Mouse (Mus musculus): ENCODE measurements around the gene Mapk12. TPM values are rescaled to one million over a fixed set of nuclear protein-coding genes. Genes with fewer than 3 reads are reported as not detected.
A peak's percentile ranks its signal among the peaks of the same experiment; 100 is the strongest.

Gene Mapk12
- polyA plus RNA-seq, 1 experiment from 2014 or later = 18.4 TPM

GRCm38 (mm10) chr15:89173024-89173905 is 32.8 kb upstream of the Mapk12 start:
- peaks cover under 1% of the 10 kb centered on the region for H3K36me3 ChIP-seq (ENCODE audit: control insufficient read depth, insufficient read depth)
- ATAC-seq (replicated peaks; ENCODE audit: extremely low read depth, insufficient read depth, low FRiP score) = no peak

GRCm38 (mm10) chr15:89172276-89172935 is 31.9 kb upstream of the Mapk12 start:
- 40% methylated on average over 17 of the region's 17 CpGs for WGBS
- no peak for ATAC-seq (replicated peaks; ENCODE audit: extremely low read depth, insufficient read depth, low FRiP score)
- Histone ChIP-seq H3K9me3 (replicated peaks; ENCODE audit: control insufficient read depth, low read length) (no peaks in the 10 kb centered on the region), H3K9ac (ENCODE audit: low read length) (peak overlapping the region; percentile 87), H3K36me3 (ENCODE audit: control insufficient read depth, insufficient read depth) (peaks cover 9% of the 10 kb centered on the region), H3K27me3 (ENCODE audit: control insufficient read depth, insufficient read depth, low read length) (no peaks in the 10 kb centered on the region), H3K4me1 (ENCODE audit: control insufficient read depth, insufficient read depth, low read length) (peaks cover 90% of the 10 kb centered on the region), H3K4me3 (ENCODE audit: low read length) (peak overlapping the region; percentile 74), H3K4me2 (ENCODE audit: low read depth, low read length) (peak overlapping the region; percentile 100), H3K27ac (ENCODE audit: low read length) (peak overlapping the region; percentile 68)

More at GRCm38 (mm10) chr15:89173024-89173905, 32.8 kb upstream of the Mapk12 start:
- H3K27me3 ChIP-seq (ENCODE audit: control insufficient read depth, insufficient read depth, low read length) = no peaks in the 10 kb centered on the region
- peaks cover 96% of the 10 kb centered on the region for H3K4me1 ChIP-seq (ENCODE audit: control insufficient read depth, insufficient read depth, low read length)
- WGBS = under 1% methylated on average over 64 of the region's 65 CpGs
- no peaks in the 10 kb centered on the region for H3K9me3 ChIP-seq (replicated peaks; ENCODE audit: control insufficient read depth, low read length)
- H3K27ac ChIP-seq (ENCODE audit: low read length) = peak overlapping the region; percentile 68
- H3K9ac ChIP-seq (ENCODE audit: low read length) = peak overlapping the region; percentile 87
- peak overlapping the region; percentile 100 for H3K4me2 ChIP-seq (ENCODE audit: low read depth, low read length)
- H3K4me3 ChIP-seq (ENCODE audit: low read length) = peak overlapping the region; percentile 74

GRCm38 (mm10) chr15:89171526-89172051 is 31.1 kb upstream of the Mapk12 start:
- H3K36me3 ChIP-seq (ENCODE audit: control insufficient read depth, insufficient read depth) = peaks cover 17% of the 10 kb centered on the region
- no peak overlapping the region for H3K4me2 ChIP-seq (ENCODE audit: low read depth, low read length)
- no peak overlapping the region for H3K4me3 ChIP-seq (ENCODE audit: low read length)
- no peaks in the 10 kb centered on the region for H3K9me3 ChIP-seq (replicated peaks; ENCODE audit: control insufficient read depth, low read length)
- no peak overlapping the region for H3K27ac ChIP-seq (ENCODE audit: low read length)
- no peaks in the 10 kb centered on the region for H3K27me3 ChIP-seq (ENCODE audit: control insufficient read depth, insufficient read depth, low read length)
- peaks cover 82% of the 10 kb centered on the region for H3K4me1 ChIP-seq (ENCODE audit: control insufficient read depth, insufficient read depth, low read length)
- no peak for ATAC-seq (replicated peaks; ENCODE audit: extremely low read depth, insufficient read depth, low FRiP score)
- no peak overlapping the region for H3K9ac ChIP-seq (ENCODE audit: low read length)
- 89% methylated on average over 5 of the region's 5 CpGs for WGBS

- Histone ChIP-seq H3K9ac (ENCODE audit: low read length) (peak overlapping the region; percentile 54), H3K4me1 (ENCODE audit: control insufficient read depth, insufficient read depth, low read length) (peaks cover 67% of the 10 kb centered on the region)
- ATAC-seq (replicated peaks; ENCODE audit: extremely low read depth, insufficient read depth, low FRiP score) = no peak
Observed at GRCm38 (mm10) chr15:89170102-89170501, 29.6 kb upstream of the Mapk12 start.

GRCm38 (mm10) chr15:89169431-89169830 is 28.9 kb upstream of the Mapk12 start:
- 12% methylated on average over 10 of the region's 10 CpGs for WGBS
- Histone ChIP-seq H3K27ac (ENCODE audit: low read length) (peak overlapping the region; percentile 96), H3K4me2 (ENCODE audit: low read depth, low read length) (peak overlapping the region; percentile 64), H3K4me3 (ENCODE audit: low read length) (peak overlapping the region; percentile 42), H3K9me3 (replicated peaks; ENCODE audit: control insufficient read depth, low read length) (no peaks in the 10 kb centered on the region), H3K4me1 (ENCODE audit: control insufficient read depth, insufficient read depth, low read length) (peaks cover 60% of the 10 kb centered on the region), H3K27me3 (ENCODE audit: control insufficient read depth, insufficient read depth, low read length) (no peaks in the 10 kb centered on the region), H3K9ac (ENCODE audit: low read length) (peak overlapping the region; percentile 72), H3K36me3 (ENCODE audit: control insufficient read depth, insufficient read depth) (peaks cover 37% of the 10 kb centered on the region)
- peak; percentile 87 for ATAC-seq (replicated peaks; ENCODE audit: extremely low read depth, insufficient read depth, low FRiP score)

More at GRCm38 (mm10) chr15:89170102-89170501, 29.6 kb upstream of the Mapk12 start:
- 28% methylated on average over 3 of the region's 3 CpGs for WGBS
- Histone ChIP-seq H3K4me3 (ENCODE audit: low read length) (no peak overlapping the region), H3K27me3 (ENCODE audit: control insufficient read depth, insufficient read depth, low read length) (no peaks in the 10 kb centered on the region), H3K9me3 (replicated peaks; ENCODE audit: control insufficient read depth, low read length) (no peaks in the 10 kb centered on the region), H3K36me3 (ENCODE audit: control insufficient read depth, insufficient read depth) (peaks cover 31% of the 10 kb centered on the region), H3K27ac (ENCODE audit: low read length) (peak overlapping the region; percentile 96), H3K4me2 (ENCODE audit: low read depth, low read length) (peak overlapping the region; percentile 64)

- Histone ChIP-seq H3K4me3 (ENCODE audit: low read length) (peak overlapping the region; percentile 42), H3K9me3 (replicated peaks; ENCODE audit: control insufficient read depth, low read length) (no peaks in the 10 kb centered on the region), H3K36me3 (ENCODE audit: control insufficient read depth, insufficient read depth) (peaks cover 42% of the 10 kb centered on the region), H3K27me3 (ENCODE audit: control insufficient read depth, insufficient read depth, low read length) (no peaks in the 10 kb centered on the region), H3K27ac (ENCODE audit: low read length) (peak overlapping the region; percentile 96), H3K4me1 (ENCODE audit: control insufficient read depth, insufficient read depth, low read length) (peaks cover 55% of the 10 kb centered on the region), H3K4me2 (ENCODE audit: low read depth, low read length) (peak overlapping the region; percentile 64), H3K9ac (ENCODE audit: low read length) (peak overlapping the region; percentile 72)
- 28% methylated on average over 10 of the region's 10 CpGs for WGBS
- no peak for ATAC-seq (replicated peaks; ENCODE audit: extremely low read depth, insufficient read depth, low FRiP score)
Observed at GRCm38 (mm10) chr15:89168922-89169321, 28.4 kb upstream of the Mapk12 start.

GRCm38 (mm10) chr15:89165478-89165877 is 25.0 kb upstream of the Mapk12 start:
- Histone ChIP-seq H3K9ac (ENCODE audit: low read length) (no peak overlapping the region), H3K27me3 (ENCODE audit: control insufficient read depth, insufficient read depth, low read length) (no peaks in the 10 kb centered on the region), H3K27ac (ENCODE audit: low read length) (no peak overlapping the region), H3K4me1 (ENCODE audit: control insufficient read depth, insufficient read depth, low read length) (peaks cover 24% of the 10 kb centered on the region), H3K4me3 (ENCODE audit: low read length) (no peak overlapping the region), H3K4me2 (ENCODE audit: low read depth, low read length) (no peak overlapping the region), H3K36me3 (ENCODE audit: control insufficient read depth, insufficient read depth) (peaks cover 74% of the 10 kb centered on the region), H3K9me3 (replicated peaks; ENCODE audit: control insufficient read depth, low read length) (no peaks in the 10 kb centered on the region)
- no peak for ATAC-seq (replicated peaks; ENCODE audit: extremely low read depth, insufficient read depth, low FRiP score)
- WGBS = 91% methylated on average over 12 of the region's 12 CpGs

GRCm38 (mm10) chr15:89161397-89161796 is 20.9 kb upstream of the Mapk12 start:
- no peak overlapping the region for H3K4me2 ChIP-seq (ENCODE audit: low read depth, low read length)
- peaks cover 93% of the 10 kb centered on the region for H3K36me3 ChIP-seq (ENCODE audit: control insufficient read depth, insufficient read depth)
- ATAC-seq (replicated peaks; ENCODE audit: extremely low read depth, insufficient read depth, low FRiP score) = no peak
- no peak overlapping the region for H3K9ac ChIP-seq (ENCODE audit: low read length)
- H3K27me3 ChIP-seq (ENCODE audit: control insufficient read depth, insufficient read depth, low read length) = no peaks in the 10 kb centered on the region
- no peak overlapping the region for H3K27ac ChIP-seq (ENCODE audit: low read length)
- no peak overlapping the region for H3K4me3 ChIP-seq (ENCODE audit: low read length)
- 80% methylated on average over 9 of the region's 9 CpGs for WGBS
- peaks cover 3% of the 10 kb centered on the region; the same call in 1 of the 2 replicates for H3K4me1 ChIP-seq (ENCODE audit: control insufficient read depth, insufficient read depth, low read length)
- H3K9me3 ChIP-seq (replicated peaks; ENCODE audit: control insufficient read depth, low read length) = no peaks in the 10 kb centered on the region

Data from heart, embryonic 16.5 days (tissue).